Mouse (Mus musculus) CH12.LX (cell line): ENCODE data around the gene Dapk1.

Experiments used
- EP300 ChIP-seq: IDR thresholded peaks from 2 replicates; pipeline ENCODE4 v1.6.1; 2011; ENCODE audit warnings: low read length, improper control_type of control experiment
- ZC3H11A ChIP-seq: IDR thresholded peaks from 2 replicates; pipeline ENCODE4 v1.6.1; 2012; ENCODE audit warnings: low read depth, mild to moderate bottlenecking, inconsistent platforms, low read length, improper control_type of control experiment

GRCm38 (mm10) chr13:60648350-60648749, 46.6 kb downstream of the Dapk1 start:
- TF ChIP-seq EP300: no peak
- no peak for TF ChIP-seq ZC3H11A
